Mouse (Mus musculus) adrenal gland, adult 18-20 months (tissue): ENCODE measurements around the gene Cacnb4. TPM values are rescaled to one million over a fixed set of nuclear protein-coding genes. Genes with fewer than 3 reads are reported as not detected.

Source experiments
- DNase-seq, 2 experiments: peaks; one replicate each; pipeline ENCODE4 v3.0.0; 2021 to 2022; ENCODE audit warnings: low spot score in 2 of 2
- total RNA-seq, 2 experiments: library from RNA; stranded (reverse); gene quantifications; 1 replicate in 1 of 2; 2 replicates in 1 of 2; pipeline ENCODE4 v1.2.3; 2021

Cacnb4 gene
- total RNA-seq, 2 experiments from 2014 or later, result 0.23 to 0.61 TPM

DNA sequence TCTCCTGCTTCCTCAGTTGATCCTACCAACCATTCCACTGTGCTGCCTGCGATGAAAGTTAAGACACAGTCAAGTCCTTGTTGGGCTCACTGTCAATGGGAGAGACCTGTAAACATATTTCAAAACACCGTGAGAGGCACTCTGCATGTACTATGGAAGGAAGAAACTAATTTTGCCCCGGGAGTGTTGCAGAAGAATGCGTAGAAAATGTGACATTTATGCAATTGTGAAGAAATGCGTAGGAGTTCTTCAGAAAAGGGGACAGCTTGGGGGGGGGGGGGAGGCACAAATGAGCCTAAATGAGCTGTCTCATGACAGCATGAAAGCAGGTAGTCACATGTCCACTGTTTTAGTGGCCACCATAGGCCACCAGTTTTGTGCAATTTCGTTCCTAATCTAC is 25.1 kb downstream of the Cacnb4 start:
- no peak for DNase-seq

DNA sequence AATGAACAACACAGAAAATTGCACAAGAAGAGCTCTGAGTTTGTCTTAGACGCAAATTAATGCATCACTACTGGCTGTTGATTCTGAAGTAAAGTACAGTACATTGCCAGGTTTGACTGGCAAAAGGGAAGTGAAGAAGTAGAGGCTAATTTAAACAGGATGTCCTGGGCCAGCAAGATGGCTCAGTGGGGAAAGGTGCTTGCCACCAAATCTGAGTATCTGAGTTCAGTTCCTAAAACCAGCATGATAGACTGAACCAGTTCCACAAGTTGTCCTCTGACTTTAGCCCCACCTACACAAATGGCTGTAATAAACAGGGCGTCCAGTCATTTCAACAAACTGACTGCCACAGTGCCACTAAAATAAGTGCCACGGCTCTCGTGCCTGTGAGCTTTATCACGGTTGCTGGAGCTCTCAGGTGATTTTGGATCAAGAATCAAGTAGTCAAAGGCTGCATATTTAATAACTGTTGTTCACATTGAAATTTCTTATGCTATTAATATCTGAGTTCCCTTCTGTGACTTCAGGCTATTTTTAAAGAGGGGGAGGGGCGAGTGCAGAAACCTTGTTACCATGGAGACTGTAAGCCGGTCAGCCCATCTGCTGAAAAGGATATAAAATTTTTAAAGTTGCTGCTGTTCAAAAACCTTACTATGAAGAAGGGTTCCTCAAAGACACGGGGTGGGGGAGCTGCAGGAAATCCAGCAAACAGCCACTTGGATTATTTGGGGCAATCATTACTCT is 29.2 kb downstream of the Cacnb4 start:
- no peak for DNase-seq

- DNase-seq, result no peak
Measured at GRCm38 (mm10) chr2:52643657-52644056, 33.0 kb downstream of the Cacnb4 start.

DNA sequence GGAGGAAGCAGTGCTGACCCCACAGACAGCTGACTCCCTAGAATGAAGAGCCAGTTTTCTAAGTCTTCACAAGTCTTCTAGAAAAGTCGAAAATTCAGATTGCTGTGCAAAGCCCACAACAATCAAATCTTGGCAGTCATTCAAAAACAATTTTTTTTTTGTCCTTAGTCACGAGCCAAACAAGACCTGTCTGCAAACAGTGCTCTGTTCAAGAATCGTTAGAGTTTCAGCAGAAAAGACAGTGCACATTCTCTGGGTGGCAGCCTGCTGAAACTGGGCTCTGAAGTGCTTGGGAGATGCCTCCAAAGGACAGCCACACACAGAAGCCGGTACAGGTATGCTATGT is 37.1 kb downstream of the Cacnb4 start:
- DNase-seq, result no peak

- no peak for DNase-seq
Measured at GRCm38 (mm10) chr2:52638857-52639529, 37.6 kb downstream of the Cacnb4 start.

DNA sequence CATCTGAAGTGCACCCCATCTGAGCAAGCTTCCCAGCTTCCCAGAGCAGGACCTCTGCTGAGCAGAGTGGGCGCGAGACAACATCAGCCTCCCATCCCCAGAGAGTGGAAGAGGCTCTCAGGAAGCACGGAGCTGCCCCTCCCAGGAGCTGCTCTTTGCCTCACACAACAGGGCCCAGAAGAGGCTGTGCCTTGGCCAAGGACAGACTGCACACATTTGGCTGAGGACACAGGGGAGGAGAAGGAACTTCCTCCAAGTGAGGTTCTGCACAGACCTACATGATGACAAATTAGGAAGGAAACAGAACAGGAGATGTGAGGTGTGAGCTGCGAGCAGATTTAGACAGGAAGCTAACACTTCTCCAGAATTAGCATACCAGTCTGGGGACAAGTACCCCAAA is 38.4 kb downstream of the Cacnb4 start:
- DNase-seq, result no peak

- no peak for DNase-seq
Measured at GRCm38 (mm10) chr2:52636051-52636450, 40.6 kb downstream of the Cacnb4 start.

DNA sequence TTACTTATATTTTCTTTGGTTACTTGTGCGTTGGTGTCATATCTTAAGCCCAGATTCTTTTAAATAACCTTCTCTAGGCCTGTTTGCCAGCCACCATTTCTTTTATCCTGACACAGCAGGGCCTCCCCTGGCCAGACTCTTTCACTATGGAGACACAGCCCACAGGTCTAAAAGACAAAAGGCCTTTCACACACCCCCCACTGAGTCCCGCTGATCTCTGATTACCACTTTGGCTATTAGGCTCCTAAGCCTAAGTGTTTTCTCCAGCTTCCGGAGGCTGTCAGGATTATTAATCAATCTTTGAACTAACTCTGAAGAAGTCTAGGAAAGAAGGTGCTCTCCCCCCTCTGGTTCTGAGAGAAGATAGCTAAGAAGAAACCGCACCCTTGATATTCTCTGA is 41.3 kb downstream of the Cacnb4 start:
- DNase-seq, result no peak

DNA sequence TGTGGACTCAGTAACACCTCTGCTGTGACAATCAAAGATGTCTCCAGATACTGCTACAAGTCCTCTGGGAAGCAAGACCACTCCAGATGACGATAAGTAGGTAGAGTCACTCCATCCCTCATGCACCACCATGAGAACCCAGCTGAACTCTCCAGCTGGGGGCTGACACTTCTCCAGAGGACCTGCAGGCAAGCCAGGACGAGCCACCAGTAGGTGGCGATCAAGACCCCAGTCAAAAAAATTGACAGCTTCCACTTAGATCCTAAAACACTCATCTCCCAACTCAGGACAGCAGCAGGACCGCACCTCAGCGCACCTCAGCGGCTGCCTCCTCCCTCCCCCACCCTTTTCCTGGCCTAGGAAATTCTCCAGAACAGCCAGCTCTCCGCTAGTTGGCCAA is 43.8 kb downstream of the Cacnb4 start:
- DNase-seq, result peak; percentile 50 to 67

DNA sequence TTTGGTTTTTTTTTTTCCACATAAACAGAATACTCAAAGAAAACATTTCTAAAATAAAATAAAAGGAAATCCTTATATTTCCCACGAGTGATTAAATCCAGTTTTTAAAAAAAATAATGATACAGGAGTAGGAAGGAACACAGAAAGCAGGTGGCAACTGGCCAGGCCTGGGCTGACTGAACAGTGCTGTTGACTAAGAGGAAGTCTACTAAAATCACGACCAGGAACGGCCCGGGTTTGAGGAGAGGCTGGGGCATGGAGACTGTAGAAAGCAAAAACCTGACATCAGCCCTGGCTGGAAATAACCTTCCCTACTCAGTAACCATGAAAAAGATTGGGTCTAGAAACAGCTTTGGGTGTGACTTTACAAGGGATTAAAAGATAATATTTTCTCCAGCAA is 48.4 kb downstream of the Cacnb4 start:
- DNase-seq, result no peak

DNA sequence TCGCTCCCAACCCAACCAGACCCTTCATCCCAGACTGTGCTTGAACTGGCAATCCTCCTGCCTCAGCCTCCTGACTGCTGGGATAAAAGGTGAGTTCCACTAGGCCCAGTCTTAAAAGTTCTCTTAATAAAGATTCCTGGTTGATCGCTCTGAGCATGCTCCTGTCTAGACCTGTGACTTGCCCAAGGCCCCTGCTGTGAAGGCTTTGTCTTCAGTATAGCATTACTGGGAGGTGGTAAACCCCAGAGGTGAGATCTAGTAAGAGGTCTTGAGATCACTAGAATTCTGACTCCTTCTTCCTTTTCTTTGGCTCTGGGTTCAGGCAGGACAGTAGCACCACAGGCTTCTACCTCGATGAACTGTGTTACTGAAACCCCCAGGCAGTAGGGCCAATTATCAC is 50.4 kb downstream of the Cacnb4 start:
- no peak for DNase-seq

DNA sequence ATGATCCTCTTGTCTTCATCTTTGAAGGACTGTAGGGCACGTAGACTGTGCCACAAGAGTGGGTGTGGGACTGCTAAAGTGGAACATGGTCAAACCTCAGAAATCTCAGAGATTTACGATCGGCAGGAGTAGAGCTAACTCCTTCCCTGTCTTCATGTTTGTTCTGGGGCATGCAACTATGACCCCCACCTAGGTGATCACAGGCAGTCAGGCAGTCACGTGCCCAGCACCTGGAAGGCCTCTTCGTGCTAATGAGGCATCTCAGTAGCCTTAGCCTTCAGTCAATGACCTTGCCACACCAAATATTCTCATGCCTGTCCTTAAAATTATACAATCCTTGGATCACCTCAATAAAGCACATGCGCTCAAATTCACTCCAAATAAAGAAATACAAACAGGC is 50.9 kb downstream of the Cacnb4 start:
- no peak for DNase-seq

DNA sequence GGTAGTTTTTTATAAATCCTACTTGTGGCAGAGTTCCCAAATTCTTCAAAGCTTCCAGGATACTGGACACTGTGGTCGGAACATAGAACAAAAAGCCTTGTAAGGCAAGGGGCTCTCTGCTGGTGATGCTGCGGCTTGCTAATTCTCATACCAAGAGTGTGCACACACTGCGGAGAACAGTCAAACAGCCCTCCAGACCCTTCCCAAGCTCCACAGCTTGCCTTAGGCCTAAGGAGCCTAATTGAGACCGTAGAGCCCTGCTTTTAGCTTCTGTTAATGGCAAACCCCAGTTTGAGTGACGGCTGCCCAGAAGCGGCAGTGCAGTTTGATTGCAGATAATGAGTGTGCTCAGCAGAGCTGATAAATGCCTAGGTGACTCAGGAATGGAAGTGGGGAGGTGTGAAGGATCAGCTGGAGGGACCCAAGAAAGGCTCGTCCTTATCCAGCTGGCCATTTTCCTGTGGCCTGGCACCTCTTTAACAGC is 52.7 kb downstream of the Cacnb4 start:
- no peak for DNase-seq

DNA sequence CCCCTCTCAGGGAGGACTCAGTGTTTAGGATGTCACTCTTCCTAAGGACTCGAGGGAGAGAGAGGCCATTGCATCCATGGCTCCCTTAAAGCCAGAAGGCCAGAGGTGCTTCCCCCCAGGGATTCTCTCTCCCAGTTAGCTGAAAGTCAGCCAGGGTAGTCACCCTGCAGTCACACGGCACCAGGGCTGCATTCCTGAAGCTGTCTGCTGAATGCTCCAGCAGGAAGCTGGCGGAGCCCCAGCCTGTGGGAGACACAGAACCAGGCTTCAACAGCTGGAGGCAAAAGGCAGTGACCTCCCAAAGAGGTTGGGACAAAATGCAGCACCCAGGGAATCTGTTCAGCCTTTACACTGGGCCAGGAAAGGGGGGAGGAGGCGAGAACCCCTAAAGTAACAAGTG is 53.2 kb downstream of the Cacnb4 start:
- no peak for DNase-seq

- no peak for DNase-seq
Measured at GRCm38 (mm10) chr2:52622616-52623015, 54.0 kb downstream of the Cacnb4 start.

- DNase-seq, result no peak
Measured at GRCm38 (mm10) chr2:52619406-52619974, 57.1 kb downstream of the Cacnb4 start.

DNA sequence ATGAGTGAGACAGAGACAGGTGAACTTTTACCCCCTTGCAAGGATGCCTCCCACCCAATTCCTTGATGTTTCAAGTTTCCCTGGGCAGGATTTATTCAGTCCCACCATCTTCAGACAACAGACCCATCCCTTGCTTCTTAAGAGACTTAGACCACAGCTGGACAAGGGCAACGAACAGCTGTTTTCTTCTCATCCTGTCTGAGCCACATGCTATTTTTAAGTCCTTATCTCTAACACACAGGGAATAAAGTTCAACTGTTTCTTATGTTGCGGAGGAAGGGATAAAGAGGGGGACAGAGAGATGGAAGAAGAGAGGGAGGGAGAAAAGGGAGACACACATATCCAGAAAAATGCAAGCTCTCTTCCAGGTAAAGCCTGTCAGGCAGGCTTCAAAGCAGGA is 57.8 kb downstream of the Cacnb4 start:
- no peak for DNase-seq

GRCm38 (mm10) chr2:52615429-52615828 is 61.2 kb downstream of the Cacnb4 start:
- no peak for DNase-seq

- DNase-seq, result no peak
Measured at GRCm38 (mm10) chr2:52613888-52614287, 62.7 kb downstream of the Cacnb4 start.

- DNase-seq, result no peak
Measured at GRCm38 (mm10) chr2:52609486-52609885, 67.1 kb downstream of the Cacnb4 start.

DNA sequence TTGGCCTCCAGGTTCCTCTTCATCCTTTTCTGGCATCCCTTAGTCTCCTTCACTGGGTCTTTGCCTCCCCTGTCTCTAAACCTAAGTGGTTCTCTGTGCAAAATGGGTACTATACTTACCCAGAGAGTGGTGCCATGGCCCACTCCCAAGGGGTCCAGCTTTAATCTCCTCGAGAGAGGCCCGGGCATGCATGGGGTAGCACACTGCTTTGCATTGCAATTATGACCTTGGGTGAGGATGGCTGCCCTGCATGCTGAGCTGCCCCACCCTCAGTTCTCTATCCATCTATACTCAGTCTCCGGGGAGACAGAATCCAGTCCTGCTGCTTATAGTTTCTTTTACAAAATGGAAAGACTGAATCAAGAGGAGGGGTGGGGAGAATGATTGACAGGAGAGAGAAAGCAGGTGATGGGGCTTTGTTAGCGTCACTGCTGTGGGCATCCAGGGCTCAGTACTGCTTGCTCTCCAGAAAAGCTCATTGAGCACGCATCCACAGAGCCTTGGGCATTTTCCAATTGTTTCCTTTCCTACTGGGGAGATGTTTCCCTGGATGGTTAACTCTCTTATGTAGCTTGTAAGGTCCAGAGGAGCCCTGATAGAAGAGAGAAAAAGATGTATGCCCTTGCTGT is 68.7 kb downstream of the Cacnb4 start:
- DNase-seq, result no peak

DNA sequence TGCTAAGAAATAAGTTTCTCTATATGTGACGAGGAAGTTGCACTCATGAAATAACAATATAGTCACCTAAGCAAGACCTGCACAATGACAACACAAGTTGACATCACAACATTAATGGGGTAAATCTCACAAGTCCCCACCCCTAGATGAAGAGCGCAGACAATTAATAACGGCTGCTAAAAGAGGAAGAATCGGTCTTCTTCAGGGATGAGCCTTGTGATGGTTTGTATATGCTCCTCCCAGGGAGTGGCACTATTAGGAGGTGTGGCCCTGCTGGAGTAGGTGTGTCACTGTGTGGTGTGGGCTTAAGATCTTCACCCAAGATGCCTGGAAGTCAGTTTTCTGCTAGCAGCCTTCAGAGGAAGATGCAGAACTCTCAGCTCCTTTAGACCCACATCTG is 70.3 kb downstream of the Cacnb4 start:
- no peak for DNase-seq
